Mouse (Mus musculus): ENCODE results near the gene Cybrd1. TPM values are rescaled to one million over a fixed set of nuclear protein-coding genes. Genes with fewer than 3 reads are reported as not detected.

Gene Cybrd1
- total and polyA plus RNA-seq, 3 experiments = 0.08 to 0.21 TPM; not detected in 1

DNA sequence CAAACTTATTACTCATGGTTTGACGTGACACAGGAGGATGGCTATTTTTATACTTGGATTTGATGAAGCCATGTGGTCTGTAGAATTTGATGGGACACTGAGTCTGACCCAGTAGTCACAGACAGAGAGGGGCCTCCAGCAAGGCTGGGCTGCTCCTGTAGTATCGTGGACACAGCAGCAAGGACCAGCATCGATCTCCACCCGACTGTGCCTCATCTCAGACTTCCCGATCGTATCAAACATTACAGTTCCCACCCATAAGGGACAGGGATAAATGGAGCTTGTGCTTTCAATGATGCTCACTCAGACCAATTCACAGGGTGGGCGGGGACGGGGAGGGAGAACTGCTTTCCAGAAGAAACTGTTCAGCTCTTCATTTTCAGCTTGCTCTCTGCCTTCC is 40.2 kb downstream of the Cybrd1 start:
- TF ChIP-seq ZMIZ1 (IDR thresholded peaks at IDR 0.05; ENCODE audit: low read depth, low read length) (no peak), USF2 (IDR thresholded peaks at IDR 0.05; ENCODE audit: borderline replicate concordance in 1 of 2, insufficient read depth in 1 of 2, low read depth in 1 of 2, low read length in 2 of 2) (no peak), GABPA (IDR thresholded peaks at IDR 0.05; ENCODE audit: low read depth, low read length) (no peak), TBP (IDR thresholded peaks at IDR 0.05; ENCODE audit: low read depth, low read length) (no peak), POLR2AphosphoS2 (IDR thresholded peaks at IDR 0.05; ENCODE audit: low read length) (no peak), EP300 (IDR thresholded peaks at IDR 0.05; ENCODE audit: low read depth in 1 of 2, low read length in 2 of 2) (no peak), MAZ (IDR thresholded peaks at IDR 0.05; ENCODE audit: low read depth, low read length) (no peak), CTCF (IDR thresholded peaks at IDR 0.05 in 2 of 3, conservative IDR thresholded peaks at IDR 0.05 in 1 of 3; ENCODE audit: control insufficient read depth in 1 of 3, insufficient read depth in 1 of 3, low read depth in 2 of 3, low read length in 3 of 3, poor library complexity in 1 of 3, severe bottlenecking in 1 of 3) (no peak), UBTF (IDR thresholded peaks at IDR 0.05; ENCODE audit: borderline replicate concordance, insufficient read depth, low read depth, low read length) (no peak), ETS1 (IDR thresholded peaks at IDR 0.05; ENCODE audit: low read depth, low read length) (no peak), CHD2 (IDR thresholded peaks at IDR 0.05; ENCODE audit: low read length) (no peak), E2F4 (IDR thresholded peaks at IDR 0.05; ENCODE audit: borderline replicate concordance, low read depth, low read length) (no peak), ZKSCAN1 (IDR thresholded peaks at IDR 0.05; ENCODE audit: low read depth, low read length) (no peak), RCOR1 (IDR thresholded peaks at IDR 0.05; ENCODE audit: low read depth, low read length) (no peak), RAD21 (IDR thresholded peaks at IDR 0.05; ENCODE audit: low read depth, low read length) (no peak), ZNF384 (IDR thresholded peaks at IDR 0.05; ENCODE audit: low read depth, low read length) (no peak), SMC3 (IDR thresholded peaks at IDR 0.05; ENCODE audit: low read depth, low read length) (no peak), NELFE (IDR thresholded peaks at IDR 0.05; ENCODE audit: low read depth, low read length) (no peak), POLR2A (IDR thresholded peaks at IDR 0.05; ENCODE audit: control insufficient read depth in 1 of 2, insufficient read depth in 1 of 2, low read depth in 1 of 2, low read length in 2 of 2, poor library complexity in 1 of 2) (no peak)
- H3K27me3 ChIP-seq (ENCODE audit: control insufficient read depth in 1 of 2, insufficient read depth in 2 of 2, low read length in 2 of 2) = no peaks in the 10 kb centered on the region
- no peak overlapping the region for H3K9ac ChIP-seq (ENCODE audit: control insufficient read depth, low read depth, low read length, poor library complexity, severe bottlenecking)
- H3K4me1 ChIP-seq (ENCODE audit: control insufficient read depth in 1 of 2, insufficient read depth in 2 of 2, low read length in 2 of 2) = peaks cover 2 to 8% of the 10 kb centered on the region in 2 experiments; a peak in 2 of 4 replicates
- no peaks in the 10 kb centered on the region for H3K9me3 ChIP-seq (replicated peaks; ENCODE audit: insufficient read depth, low read length)
- no peak for DNase-seq (ENCODE audit: low read depth, low spot score)
- no peak overlapping the region for H3K4me3 ChIP-seq (ENCODE audit: control insufficient read depth in 1 of 2, insufficient read depth in 1 of 2, low read depth in 2 of 2, low read length in 2 of 2)
- peaks cover 0 to 14% of the 10 kb centered on the region in 2 experiments; a peak in 2 of 4 replicates for H3K36me3 ChIP-seq (ENCODE audit: control insufficient read depth in 1 of 2, insufficient read depth in 2 of 2, low read length in 2 of 2)
- H3K79me2 ChIP-seq (ENCODE audit: control insufficient read depth, insufficient read depth, low read length, poor library complexity) = no peaks in the 10 kb centered on the region
- no peak overlapping the region for H3K27ac ChIP-seq (ENCODE audit: control insufficient read depth, low read depth, low read length)

DNA sequence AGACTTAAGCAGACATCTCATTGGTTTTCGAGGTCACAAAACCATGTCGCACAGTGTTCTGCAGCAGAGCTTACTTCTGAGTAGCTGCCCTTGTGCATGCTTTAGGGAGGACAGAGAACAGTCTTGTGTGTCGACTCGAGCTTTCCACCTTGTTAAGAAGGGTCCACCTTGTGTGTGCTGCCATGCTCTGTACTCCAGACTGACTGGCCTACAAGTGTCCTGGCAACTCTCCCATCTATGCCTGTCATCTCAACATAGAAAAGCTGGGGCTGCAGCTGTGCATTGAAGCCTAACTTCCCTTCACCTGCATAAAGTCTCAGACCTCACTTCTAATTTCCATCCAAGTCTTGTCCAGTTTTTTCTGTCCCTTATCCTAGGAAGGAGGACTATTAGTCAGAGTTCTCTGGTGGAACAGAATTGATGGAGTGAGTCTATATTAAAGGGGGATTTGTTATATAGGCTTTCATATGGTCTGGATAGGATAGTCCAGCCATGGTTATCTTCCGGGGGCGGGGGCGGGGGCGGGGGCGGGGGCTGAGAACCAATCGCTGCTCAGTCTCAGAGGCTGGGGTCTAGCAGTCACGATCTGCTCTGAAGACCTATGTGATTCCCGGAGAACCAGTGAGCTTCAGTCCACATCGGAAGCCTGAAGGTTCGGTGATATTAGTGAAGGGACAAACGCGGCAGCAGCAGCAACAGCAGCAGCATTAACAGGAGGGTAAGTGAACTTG is 42.0 kb downstream of the Cybrd1 start:
- Histone ChIP-seq H3K36me3 (ENCODE audit: control insufficient read depth in 1 of 2, insufficient read depth in 2 of 2, low read length in 2 of 2) (peaks cover 0 to 14% of the 10 kb centered on the region in 2 experiments; a peak in 2 of 4 replicates), H3K27me3 (ENCODE audit: control insufficient read depth in 1 of 2, insufficient read depth in 2 of 2, low read length in 2 of 2) (no peaks in the 10 kb centered on the region; a peak in 1 of 4 replicates), H3K79me2 (ENCODE audit: control insufficient read depth, insufficient read depth, low read length, poor library complexity) (no peaks in the 10 kb centered on the region), H3K9me3 (replicated peaks; ENCODE audit: insufficient read depth, low read length) (no peaks in the 10 kb centered on the region), H3K4me3 (ENCODE audit: control insufficient read depth in 1 of 2, insufficient read depth in 1 of 2, low read depth in 2 of 2, low read length in 2 of 2) (no peak overlapping the region), H3K4me1 (ENCODE audit: control insufficient read depth in 1 of 2, insufficient read depth in 2 of 2, low read length in 2 of 2) (peaks cover 2 to 13% of the 10 kb centered on the region in 2 experiments; a peak in 2 of 4 replicates), H3K9ac (ENCODE audit: control insufficient read depth, low read depth, low read length, poor library complexity, severe bottlenecking) (no peak overlapping the region), H3K27ac (ENCODE audit: control insufficient read depth, low read depth, low read length) (no peak overlapping the region)
- DNase-seq (ENCODE audit: low read depth, low spot score) = no peak
- TF ChIP-seq GATA1 (IDR thresholded peaks at IDR 0.05; ENCODE audit: low read depth, low read length) (no peak), MAFK (IDR thresholded peaks at IDR 0.05; ENCODE audit: borderline replicate concordance, low read depth, low read length) (no peak), ZC3H11A (IDR thresholded peaks at IDR 0.05; ENCODE audit: low read depth, low read length) (no peak), SMC3 (IDR thresholded peaks at IDR 0.05; ENCODE audit: low read depth, low read length) (no peak), NELFE (IDR thresholded peaks at IDR 0.05; ENCODE audit: low read depth, low read length) (no peak), MYB (IDR thresholded peaks at IDR 0.05; ENCODE audit: low read depth, low read length) (no peak), POLR2A (IDR thresholded peaks at IDR 0.05; ENCODE audit: control insufficient read depth in 1 of 2, insufficient read depth in 1 of 2, low read depth in 1 of 2, low read length in 2 of 2, poor library complexity in 1 of 2) (no peak), ZMIZ1 (IDR thresholded peaks at IDR 0.05; ENCODE audit: low read depth, low read length) (no peak), GABPA (IDR thresholded peaks at IDR 0.05; ENCODE audit: low read depth, low read length) (no peak), NRF1 (IDR thresholded peaks at IDR 0.05; ENCODE audit: insufficient read depth, low read depth, low read length, poor library complexity, severe bottlenecking) (no peak), EP300 (IDR thresholded peaks at IDR 0.05; ENCODE audit: low read depth in 1 of 2, low read length in 2 of 2) (no peak), POLR2AphosphoS2 (IDR thresholded peaks at IDR 0.05; ENCODE audit: low read length) (no peak), POLR2AphosphoS5 (IDR thresholded peaks at IDR 0.05; ENCODE audit: borderline replicate concordance, low read depth, low read length) (no peak), MYC (IDR thresholded peaks at IDR 0.05; ENCODE audit: low read depth, low read length) (no peak), TCF12 (IDR thresholded peaks at IDR 0.05; ENCODE audit: low read depth, low read length) (no peak), ELF1 (IDR thresholded peaks at IDR 0.05; ENCODE audit: low read depth, low read length) (no peak), MAX (IDR thresholded peaks at IDR 0.05; ENCODE audit: low read length) (no peak), SIN3A (IDR thresholded peaks at IDR 0.05; ENCODE audit: low read length) (no peak)
